Mouse (Mus musculus): ENCODE measurements around the gene Ankrd13d. TPM values are rescaled to one million over a fixed set of nuclear protein-coding genes. Genes with fewer than 3 reads are reported as not detected.

The Ankrd13d gene
- total and polyA plus RNA-seq, 2 experiments from 2014 or later, result 0.40 to 2.1 TPM

DNA sequence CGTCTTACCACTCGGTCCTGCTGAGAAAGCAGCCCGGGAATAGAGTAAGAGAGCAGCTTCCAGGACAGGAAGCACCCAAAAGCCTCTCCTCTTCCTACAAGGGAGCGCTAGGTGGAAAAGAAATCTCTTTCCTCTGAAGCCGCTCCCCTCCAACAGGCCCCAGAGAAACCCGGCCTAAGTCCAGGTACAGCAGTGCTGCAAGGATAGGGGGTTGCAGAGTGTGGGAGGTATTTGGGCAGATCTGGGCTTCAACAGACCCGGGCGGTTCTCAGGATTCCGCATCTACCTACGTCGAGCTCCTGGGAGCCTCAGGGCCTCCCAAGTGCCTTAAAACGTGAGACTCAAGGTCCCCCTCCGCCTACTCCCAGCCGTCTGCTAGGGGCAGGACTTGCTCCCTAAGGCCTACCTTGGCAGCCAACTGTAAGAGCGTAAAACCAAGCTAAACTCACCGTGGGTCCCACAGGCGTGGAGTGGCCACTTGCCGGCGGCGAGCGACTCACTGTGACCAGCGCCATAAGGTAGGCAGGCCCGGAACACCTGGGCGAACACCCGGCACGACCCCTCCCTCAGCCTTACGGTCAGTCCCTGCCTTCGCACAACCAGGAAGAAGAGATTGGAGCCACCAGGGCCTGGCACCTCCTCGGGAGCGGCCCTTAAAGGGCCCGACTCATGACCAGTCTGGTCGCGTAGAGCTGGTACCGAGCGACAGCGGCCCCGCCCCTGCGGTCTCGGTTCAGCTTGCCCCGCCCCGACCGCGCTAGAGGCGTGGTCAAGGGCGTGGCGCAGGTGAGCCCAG is 14.2 kb downstream of the Ankrd13d start, which contains the start of gene Ssh3:
Gene Ssh3 (minus strand): TSS at position 615 of the 796 bp plus-strand sequence.
- H3K27me3 ChIP-seq (ENCODE audit: control insufficient read depth, insufficient read depth, low read length), result peaks cover 7% of the 10 kb centered on the region; the same call in 1 of the 2 replicates
- peak within 1 kb of the TSS; percentile 48 for H3K4me3 ChIP-seq (ENCODE audit: low read depth, low read length)
- H3K27ac ChIP-seq (ENCODE audit: low read depth), result no peak within 1 kb of the TSS
- no peaks in the 10 kb centered on the region for H3K4me1 ChIP-seq (ENCODE audit: control insufficient read depth, insufficient read depth)
- H3K9me3 ChIP-seq (replicated peaks; ENCODE audit: control insufficient read depth, low read length), result no peaks in the 10 kb centered on the region
- TF ChIP-seq CTCF (IDR thresholded peaks at IDR 0.05; ENCODE audit: low read depth) (no peak), EP300 (IDR thresholded peaks at IDR 0.05; ENCODE audit: low read depth) (no peak)
- 8% methylated on average over 46 of the region's 46 CpGs for WGBS
- H3K36me3 ChIP-seq (replicated peaks; ENCODE audit: control insufficient read depth, insufficient read depth, low read length), result no peaks in the 10 kb centered on the region
- DNase-seq (ENCODE audit: low spot score) (peak; percentile 49), ATAC-seq (ENCODE audit: insufficient read depth, low read depth) (peak; percentile 76)
- peak within 1 kb of the TSS; percentile 54 for H3K9ac ChIP-seq (replicated peaks; ENCODE audit: low read depth, low read length)
- peak within 1 kb of the TSS; percentile 73 for H3K4me2 ChIP-seq (ENCODE audit: low read depth, low read length)

DNA sequence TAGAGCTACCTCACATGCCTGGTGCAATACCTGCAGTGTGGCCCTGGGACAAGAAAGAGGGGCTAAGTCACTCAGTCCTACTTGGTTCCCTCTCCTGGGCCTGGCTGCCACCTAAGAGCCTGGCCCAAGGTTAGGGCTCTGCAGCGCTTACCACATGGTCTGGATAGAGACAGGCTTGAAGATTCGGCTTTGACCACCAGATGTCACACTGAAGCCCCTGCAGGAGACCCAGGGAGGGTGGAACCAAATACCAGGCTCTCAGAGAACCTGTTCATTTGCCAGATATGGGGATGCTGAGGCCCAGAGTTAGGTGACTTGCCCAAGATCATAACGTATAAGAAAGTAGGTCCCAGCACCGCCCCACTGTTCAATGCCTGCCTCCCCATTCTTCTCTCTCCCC is 17.0 kb downstream of the Ankrd13d start:
- no peaks in the 10 kb centered on the region for H3K9me3 ChIP-seq (replicated peaks; ENCODE audit: control insufficient read depth, low read length)
- no peak overlapping the region for H3K4me2 ChIP-seq (ENCODE audit: low read depth, low read length)
- TF ChIP-seq EP300 (IDR thresholded peaks at IDR 0.05; ENCODE audit: low read depth) (no peak), CTCF (IDR thresholded peaks at IDR 0.05; ENCODE audit: low read depth) (no peak)
- DNase-seq (ENCODE audit: low spot score) (no peak), ATAC-seq (ENCODE audit: insufficient read depth, low read depth) (no peak)
- no peak overlapping the region for H3K27ac ChIP-seq (ENCODE audit: low read depth)
- WGBS, result 67% methylated on average over 4 of the region's 4 CpGs
- peaks cover 7% of the 10 kb centered on the region; the same call in 1 of the 2 replicates for H3K27me3 ChIP-seq (ENCODE audit: control insufficient read depth, insufficient read depth, low read length)
- no peaks in the 10 kb centered on the region for H3K36me3 ChIP-seq (replicated peaks; ENCODE audit: control insufficient read depth, insufficient read depth, low read length)
- no peak overlapping the region for H3K4me3 ChIP-seq (ENCODE audit: low read depth, low read length)
- no peaks in the 10 kb centered on the region for H3K4me1 ChIP-seq (ENCODE audit: control insufficient read depth, insufficient read depth)
- no peak overlapping the region for H3K9ac ChIP-seq (replicated peaks; ENCODE audit: low read depth, low read length)

DNA sequence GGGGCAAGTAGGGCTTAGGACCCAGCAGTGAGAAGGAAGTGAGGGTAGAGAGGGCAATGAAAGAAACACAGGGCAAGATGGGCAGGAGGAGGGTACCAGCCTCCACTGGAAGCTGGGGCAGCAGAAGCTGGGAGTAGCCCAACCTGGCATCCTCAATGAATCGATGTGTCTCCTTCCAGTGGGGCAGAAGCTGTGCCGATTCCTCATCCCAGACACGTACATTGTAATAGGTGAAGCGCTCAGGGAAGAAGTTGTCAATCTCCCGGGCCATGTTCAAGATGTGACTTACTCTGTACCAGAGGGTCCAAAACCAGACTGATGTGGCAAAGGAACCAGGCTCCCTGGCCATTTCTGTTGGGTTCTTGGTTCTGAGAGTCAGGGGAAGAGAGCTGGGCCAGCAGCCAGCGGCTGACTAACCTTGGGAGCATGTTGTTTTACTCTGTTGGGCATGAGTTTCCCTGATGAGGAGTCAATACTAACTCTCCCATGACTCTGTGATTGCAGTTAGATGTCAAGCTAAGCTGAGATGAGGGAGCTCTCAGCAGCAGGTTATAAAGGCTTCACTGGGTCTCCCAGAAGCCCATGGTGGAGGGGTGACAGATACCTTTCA is 18.7 kb downstream of the Ankrd13d start:
- H3K4me3 ChIP-seq (ENCODE audit: low read depth, low read length), result no peak overlapping the region
- WGBS, result 92% methylated on average over 6 of the region's 6 CpGs
- TF ChIP-seq CTCF (IDR thresholded peaks at IDR 0.05; ENCODE audit: low read depth) (no peak), EP300 (IDR thresholded peaks at IDR 0.05; ENCODE audit: low read depth) (no peak)
- H3K9ac ChIP-seq (replicated peaks; ENCODE audit: low read depth, low read length), result no peak overlapping the region
- no peaks in the 10 kb centered on the region for H3K4me1 ChIP-seq (ENCODE audit: control insufficient read depth, insufficient read depth)
- no peak overlapping the region for H3K4me2 ChIP-seq (ENCODE audit: low read depth, low read length)
- DNase-seq (ENCODE audit: low spot score), result no peak
- no peak overlapping the region for H3K27ac ChIP-seq (ENCODE audit: low read depth)
- no peaks in the 10 kb centered on the region for H3K9me3 ChIP-seq (replicated peaks; ENCODE audit: control insufficient read depth, low read length)
- H3K36me3 ChIP-seq (replicated peaks; ENCODE audit: control insufficient read depth, insufficient read depth, low read length), result no peaks in the 10 kb centered on the region
- no peaks in the 10 kb centered on the region for H3K27me3 ChIP-seq (ENCODE audit: control insufficient read depth, insufficient read depth, low read length)
- no peak for ATAC-seq (ENCODE audit: insufficient read depth, low read depth)

DNA sequence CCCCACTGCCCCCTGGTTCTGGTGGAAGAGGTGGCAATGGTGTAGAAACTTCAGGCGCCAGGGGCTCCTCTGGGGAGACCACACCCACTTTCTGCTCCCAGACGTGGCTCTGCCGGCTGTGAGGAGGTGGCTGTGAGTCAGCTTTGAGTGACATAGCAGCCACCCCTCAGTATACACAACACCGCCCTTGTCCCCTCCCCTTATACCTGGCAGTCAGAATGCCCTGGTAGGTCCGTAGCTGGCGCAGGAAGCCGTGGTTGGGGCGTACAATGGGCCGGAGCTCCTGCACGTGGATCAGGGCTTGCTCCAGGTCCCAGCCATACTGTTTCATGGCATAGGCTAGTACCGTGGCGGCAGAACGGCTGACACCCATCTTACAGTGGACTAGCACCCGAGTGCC is 19.2 kb downstream of the Ankrd13d start:
- H3K9me3 ChIP-seq (replicated peaks; ENCODE audit: control insufficient read depth, low read length), result no peaks in the 10 kb centered on the region
- H3K9ac ChIP-seq (replicated peaks; ENCODE audit: low read depth, low read length), result no peak overlapping the region
- H3K27me3 ChIP-seq (ENCODE audit: control insufficient read depth, insufficient read depth, low read length), result no peaks in the 10 kb centered on the region
- TF ChIP-seq CTCF (IDR thresholded peaks at IDR 0.05; ENCODE audit: low read depth), result no peak
- no peak for TF ChIP-seq EP300 (IDR thresholded peaks at IDR 0.05; ENCODE audit: low read depth)
- H3K4me2 ChIP-seq (ENCODE audit: low read depth, low read length), result no peak overlapping the region
- H3K4me3 ChIP-seq (ENCODE audit: low read depth, low read length), result no peak overlapping the region
- no peak overlapping the region for H3K27ac ChIP-seq (ENCODE audit: low read depth)
- 74% methylated on average over 14 of the region's 14 CpGs for WGBS
- DNase-seq (ENCODE audit: low spot score) (no peak), ATAC-seq (ENCODE audit: insufficient read depth, low read depth) (no peak)
- H3K36me3 ChIP-seq (replicated peaks; ENCODE audit: control insufficient read depth, insufficient read depth, low read length), result no peaks in the 10 kb centered on the region
- H3K4me1 ChIP-seq (ENCODE audit: control insufficient read depth, insufficient read depth), result no peaks in the 10 kb centered on the region

DNA sequence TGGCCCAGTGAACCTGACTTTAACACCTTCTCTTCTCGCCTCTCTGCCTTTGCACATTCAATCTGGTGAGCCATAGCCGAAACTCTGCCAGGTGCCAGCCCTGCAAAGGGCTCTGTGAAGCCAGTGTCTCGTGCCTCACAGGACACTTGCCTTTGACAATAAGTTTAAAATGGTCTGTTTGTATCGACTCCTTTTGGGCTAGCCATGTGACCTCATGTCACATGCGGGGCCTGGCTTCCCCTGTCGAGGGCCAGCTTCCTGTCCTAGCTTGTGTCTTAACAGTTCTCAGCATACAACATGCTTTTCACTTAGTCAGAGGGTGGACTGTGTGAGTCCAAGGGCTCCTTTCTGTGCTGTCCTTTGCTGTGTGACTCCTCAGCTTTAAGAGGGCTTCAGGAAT is 20.2 kb downstream of the Ankrd13d start:
- H3K36me3 ChIP-seq (replicated peaks; ENCODE audit: control insufficient read depth, insufficient read depth, low read length), result no peaks in the 10 kb centered on the region
- no peak overlapping the region for H3K27ac ChIP-seq (ENCODE audit: low read depth)
- H3K27me3 ChIP-seq (ENCODE audit: control insufficient read depth, insufficient read depth, low read length), result no peaks in the 10 kb centered on the region
- no peak for ATAC-seq (ENCODE audit: insufficient read depth, low read depth)
- 61% methylated on average over 6 of the region's 6 CpGs for WGBS
- H3K9me3 ChIP-seq (replicated peaks; ENCODE audit: control insufficient read depth, low read length), result no peaks in the 10 kb centered on the region
- no peak overlapping the region for H3K4me2 ChIP-seq (ENCODE audit: low read depth, low read length)
- no peaks in the 10 kb centered on the region for H3K4me1 ChIP-seq (ENCODE audit: control insufficient read depth, insufficient read depth)
- H3K9ac ChIP-seq (replicated peaks; ENCODE audit: low read depth, low read length), result 0 out of 2 replicates have a peak overlapping the region, but pooled peaks have one; percentile 2
- TF ChIP-seq EP300 (IDR thresholded peaks at IDR 0.05; ENCODE audit: low read depth) (no peak), CTCF (IDR thresholded peaks at IDR 0.05; ENCODE audit: low read depth) (no peak)
- no peak for DNase-seq (ENCODE audit: low spot score)
- no peak overlapping the region for H3K4me3 ChIP-seq (ENCODE audit: low read depth, low read length)

Measured in heart, postnatal 0 days (tissue).